Mouse (Mus musculus): ENCODE results near the gene B3gat3. TPM values are rescaled to one million over a fixed set of nuclear protein-coding genes. Genes with fewer than 3 reads are reported as not detected.

B3gat3 gene
- total RNA-seq (2023) = 60.9 TPM

DNA sequence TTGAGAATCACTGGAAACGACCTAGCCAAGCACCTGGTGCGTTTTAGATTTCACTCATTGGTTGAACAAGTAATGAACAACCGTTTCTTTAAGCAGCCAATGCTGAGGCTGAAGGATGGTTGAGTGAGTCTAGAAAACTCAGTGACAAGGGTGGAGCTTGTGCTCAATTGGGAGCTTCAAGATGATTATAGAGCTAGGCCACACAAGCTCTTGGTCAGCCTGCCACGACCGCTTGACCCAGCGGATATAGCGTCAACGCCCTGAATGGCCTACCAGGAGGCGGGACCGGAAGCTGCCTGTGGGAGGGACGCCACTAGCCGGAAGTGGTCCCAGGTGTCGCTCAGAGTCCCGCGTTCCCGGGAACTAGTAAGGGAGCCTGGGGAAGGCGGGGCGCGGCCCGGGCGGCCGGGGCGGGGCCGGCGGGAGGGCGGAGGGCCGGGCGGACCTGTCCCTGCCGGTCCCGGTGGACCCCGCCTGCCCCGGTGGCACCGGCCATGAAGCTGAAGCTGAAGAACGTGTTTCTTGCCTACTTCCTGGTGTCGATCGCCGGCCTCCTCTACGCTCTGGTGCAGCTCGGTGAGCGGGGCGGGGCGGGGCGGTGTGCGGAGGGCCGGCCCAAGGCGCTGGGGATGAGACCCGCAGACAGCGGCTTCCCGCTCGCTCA is at the start of gene B3gat3:
Gene B3gat3, plus strand, starts transcription at position 302 of the 664 bp plus-strand sequence.

DNA sequence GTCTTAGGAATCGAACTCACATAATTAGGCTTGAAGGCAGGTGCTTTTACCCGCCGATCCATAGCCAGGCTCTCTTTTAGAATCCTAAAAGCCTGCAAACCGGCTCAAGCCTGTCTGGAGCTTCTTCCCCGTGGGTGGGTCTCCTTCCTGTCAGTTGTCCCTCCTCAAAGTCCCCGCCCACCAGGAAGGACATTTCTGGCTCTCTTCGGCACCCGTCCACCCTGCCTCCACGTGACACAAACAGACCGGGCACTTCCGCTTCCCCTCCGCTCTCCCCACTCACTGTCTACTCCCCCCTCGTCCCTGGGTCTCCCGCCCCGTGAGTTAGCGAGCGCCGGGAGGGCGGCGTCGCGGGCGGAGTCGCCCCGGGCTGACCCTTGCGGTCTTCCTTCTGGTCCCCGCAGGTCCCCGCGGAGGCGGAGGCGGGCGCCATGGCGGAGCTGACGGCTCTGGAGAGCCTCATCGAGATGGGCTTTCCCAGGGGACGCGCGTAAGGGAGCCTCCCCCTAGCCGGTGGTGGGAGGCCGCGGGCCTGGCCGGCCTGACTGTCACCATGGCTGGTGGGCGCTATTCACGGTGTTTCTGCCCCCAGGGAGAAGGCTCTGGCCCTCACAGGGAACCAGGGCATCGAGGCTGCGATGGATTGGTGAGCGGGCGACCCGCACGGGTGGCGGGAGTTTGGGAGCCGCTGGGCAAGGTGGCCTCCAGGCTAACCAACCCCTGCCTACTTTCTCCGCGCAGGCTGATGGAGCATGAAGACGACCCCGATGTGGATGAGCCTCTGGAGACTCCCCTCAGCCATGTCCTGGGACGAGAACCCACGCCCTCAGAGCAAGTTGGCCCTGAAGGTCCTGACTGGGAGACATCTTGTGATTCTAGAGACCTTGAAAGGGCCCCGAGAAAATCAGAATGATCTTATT is 48.6 kb upstream of the B3gat3 start, which contains the start of gene Ubxn1:
Gene Ubxn1, plus strand, starts transcription at position 230 of the 920 bp plus-strand sequence.

DNA sequence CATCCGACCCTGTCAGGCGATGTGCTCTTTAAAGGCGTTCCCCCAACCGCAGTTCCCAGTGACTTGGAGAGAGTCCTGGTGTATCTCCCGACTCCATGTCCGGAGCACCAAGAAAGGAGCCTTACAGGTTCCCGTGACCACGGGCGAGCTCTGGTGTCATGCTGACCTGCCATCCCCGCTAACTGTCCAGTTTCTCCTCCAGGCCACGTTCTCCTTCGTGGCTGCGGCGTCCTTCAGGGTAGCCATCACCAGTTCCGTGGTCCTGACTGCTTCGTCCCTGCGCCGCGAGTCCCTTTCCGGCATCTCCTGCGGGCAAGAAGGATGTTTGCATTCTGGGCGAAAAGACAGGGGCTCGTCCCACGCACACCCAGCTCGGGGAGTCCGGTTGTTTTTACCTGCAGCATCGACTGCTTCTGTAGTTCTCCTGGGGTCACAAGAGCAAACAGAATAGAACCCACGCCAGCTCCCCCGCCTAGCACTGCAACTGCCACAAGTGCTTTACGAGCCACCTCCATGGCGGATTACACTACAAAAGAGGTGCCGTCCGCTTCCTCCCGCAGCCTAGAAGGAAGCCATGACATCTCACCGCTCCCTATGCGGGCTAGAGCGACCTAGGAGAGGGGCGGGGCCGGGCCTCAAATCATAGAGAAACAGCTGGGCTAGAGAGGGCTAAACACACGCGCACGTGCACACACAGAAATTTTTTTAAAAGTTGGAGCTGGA is 39.7 kb upstream of the B3gat3 start, which contains the start of gene Uqcc3:
Gene Uqcc3, minus strand, starts transcription at position 613 of the 723 bp plus-strand sequence.

DNA sequence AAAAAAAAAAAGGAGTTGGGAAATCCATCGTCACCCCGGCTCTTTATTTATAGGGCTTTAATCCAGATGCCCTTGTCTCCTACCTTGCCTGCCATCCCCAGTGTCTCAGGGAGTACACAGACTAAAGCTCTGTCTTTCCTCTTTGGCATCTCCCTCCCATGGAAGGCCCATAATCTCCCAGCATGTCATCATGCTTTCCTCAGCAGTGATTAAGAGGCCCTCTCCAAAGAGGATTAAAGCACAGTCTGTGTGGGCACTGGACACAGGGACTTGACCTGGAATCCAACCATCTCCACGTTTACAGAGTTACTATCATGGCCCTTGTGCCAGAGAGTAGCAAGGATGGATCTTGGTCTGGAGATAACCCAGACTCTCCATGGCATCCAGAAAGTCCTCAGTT is 36.6 kb upstream of the B3gat3 start, which contains the start of the genes Lbhd1 and Gm49403:
Gene Lbhd1, plus strand, starts transcription at position 117 of the 400 bp plus-strand sequence.
Gene Gm49403, plus strand, starts transcription at position 315 of the 400 bp plus-strand sequence.

DNA sequence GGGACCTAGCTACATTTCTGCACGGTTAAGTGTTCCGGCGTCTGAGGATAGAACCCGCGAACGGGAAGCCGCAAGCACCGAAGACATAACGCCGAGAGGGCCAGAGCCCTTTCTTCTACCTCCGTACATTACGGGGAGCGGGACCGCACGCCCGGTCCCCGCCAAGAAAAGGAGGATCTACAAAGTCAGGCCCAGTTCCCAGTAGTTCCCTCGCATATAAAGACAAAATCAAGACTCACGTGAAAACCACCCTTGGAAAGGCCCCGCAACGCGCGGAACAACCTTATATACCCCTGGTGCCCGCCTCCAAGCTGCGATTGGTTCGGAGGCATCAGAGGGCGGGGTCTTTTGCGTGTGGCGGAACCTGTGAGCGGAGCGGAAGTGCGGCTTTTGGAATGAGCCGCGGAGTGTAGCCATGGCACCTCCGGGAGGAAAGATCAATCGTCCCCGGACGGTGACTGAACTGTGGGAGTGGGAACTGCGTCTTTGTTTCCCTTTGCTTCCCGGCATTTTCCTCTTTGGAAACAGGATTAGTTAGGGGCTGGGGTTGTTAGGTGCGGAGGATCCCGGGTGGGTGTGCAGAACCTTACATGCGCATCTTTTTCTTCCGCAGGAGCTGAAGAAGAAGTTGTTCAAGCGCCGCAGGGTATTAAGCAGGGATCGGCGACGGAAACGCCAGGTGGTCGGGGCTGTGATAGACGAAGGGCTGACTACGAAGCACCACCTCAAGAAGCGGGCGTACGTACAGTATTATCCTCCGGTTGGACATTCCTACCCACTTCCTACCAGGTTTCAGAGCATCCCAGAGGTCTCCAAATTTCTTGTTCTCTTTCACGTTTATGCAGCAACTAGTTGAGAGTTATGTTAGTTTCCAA is 31.4 kb upstream of the B3gat3 start, which contains the start of the genes 1810009A15Rik and Gm49416:
Gene 1810009A15Rik, plus strand, starts transcription at position 343 of the 875 bp plus-strand sequence.
Gene Gm49416, plus strand, starts transcription at position 416 of the 875 bp plus-strand sequence.

DNA sequence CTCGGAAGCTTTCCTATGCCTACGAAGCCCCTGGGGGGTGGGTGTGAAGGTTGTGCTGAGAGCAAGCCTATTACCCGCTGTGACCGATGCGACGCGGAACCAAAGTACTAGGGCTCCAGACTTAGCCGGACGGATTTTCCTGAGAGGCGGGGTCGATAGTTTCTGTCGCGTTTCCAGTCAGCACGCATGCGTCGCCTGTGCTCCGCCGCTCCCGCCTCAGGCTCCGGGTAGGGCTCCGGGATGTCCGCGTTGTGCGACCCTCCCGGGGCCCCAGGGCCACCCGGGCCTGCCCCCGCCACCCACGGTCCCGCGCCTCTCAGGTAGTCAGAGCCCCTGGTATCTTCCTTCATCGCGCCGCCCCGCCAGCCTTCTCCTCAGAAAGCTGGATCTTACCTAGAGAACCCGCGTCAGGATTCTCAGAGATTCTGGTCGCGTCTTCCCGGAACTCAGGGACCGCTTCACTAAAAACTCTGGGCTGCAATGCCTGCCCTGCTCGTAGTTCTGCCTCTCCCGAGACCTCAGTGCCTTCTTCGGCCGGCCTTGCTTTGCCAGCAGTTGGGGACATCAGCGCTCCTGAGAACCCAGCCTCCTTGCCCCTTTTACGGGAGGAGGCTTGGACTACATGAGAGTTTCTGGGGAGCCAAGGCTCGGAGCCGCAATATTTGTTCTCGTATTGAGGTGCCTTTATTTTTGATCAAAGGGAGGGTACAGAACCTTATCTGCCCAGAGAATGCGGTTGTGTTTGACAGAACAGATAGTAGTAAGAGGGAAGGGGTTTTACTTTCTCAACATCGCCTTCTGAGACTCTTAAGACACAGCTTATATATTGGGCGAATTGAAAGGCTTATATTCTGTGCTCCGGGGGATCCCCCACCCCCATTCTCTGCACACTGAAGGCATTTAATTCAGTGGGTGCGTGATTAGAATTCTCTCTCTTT is 27.1 kb upstream of the B3gat3 start, which contains the start of gene Ints5:
Gene Ints5, plus strand, starts transcription at position 177 of the 938 bp plus-strand sequence.

DNA sequence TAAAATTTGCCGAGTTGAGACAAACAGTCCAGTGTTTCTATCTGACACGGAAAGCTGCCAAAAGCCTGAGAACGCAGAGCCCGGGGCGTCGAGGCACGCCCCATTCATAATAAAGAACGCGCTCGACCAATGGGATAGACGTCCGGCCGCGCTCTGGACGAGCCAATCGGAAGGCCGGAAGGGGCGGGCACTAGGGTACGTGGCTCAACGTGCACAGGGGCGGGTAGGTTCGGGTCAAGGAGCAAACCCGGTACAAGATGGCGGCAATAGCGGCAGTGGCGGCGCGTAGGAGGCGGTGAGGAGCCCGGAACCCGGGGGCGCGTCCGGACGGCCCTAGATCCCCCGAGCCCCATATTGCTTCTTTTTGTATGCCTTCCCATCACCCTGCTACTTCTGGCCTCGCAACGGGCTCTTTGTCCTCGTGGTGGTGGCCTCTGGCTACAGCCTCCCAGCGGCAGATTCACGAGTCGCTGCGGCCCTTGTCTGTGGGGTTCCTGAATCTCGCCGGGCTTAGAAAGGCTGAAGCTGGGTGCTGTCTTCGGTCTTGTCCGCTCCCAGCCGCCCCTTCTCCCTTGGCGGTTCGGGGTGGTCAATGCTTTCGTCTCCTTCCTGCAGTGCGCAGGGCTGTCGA is 22.2 kb upstream of the B3gat3 start, which contains the start of gene Ganab:
Gene Ganab, plus strand, starts transcription at position 207 of the 631 bp plus-strand sequence.

DNA sequence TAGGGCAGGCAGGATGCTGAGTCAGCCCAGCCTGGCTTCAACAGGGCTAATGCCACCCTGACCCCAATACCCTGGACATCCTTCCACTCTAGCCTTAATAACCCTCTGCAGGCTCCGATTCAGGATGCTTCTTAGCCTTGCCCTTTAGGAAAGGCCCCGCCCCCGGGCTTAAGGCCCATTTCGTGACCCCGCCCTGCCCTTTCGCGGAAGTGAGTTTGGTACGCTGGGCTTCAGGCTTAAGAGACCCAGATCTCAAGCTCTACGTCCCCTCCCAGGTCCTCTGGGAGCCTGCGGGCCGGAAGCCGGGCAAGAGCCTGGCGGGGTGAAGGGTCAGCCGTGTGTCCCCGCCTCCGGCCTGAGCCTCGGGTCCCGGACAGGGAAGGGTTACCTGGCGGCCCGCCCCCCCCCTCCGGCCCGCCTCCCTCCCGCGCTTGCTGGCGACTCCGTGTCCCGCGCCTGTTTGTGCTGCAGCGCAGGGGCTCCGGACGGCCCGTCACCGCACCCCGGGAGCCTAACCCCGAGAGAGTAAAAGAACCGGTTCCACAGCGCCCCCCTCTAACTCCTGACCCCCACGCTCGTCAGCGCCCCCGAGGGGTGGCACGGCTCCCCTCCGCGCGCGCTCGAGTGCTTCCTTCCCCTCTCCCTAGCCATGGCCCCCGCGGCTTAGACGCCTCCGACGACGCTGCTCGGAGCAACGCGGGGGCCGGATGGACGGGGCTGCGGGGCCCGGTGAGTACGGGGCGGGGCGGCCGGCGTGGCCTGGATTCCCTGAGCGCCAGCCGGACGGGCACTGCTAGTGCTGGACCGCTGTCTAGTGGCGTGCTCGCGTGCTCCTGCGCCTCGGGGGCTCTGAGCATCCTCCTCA is 9.3 kb downstream of the B3gat3 start, which contains the start of the genes Rom1 and Eml3:
Gene Rom1, minus strand, starts transcription at position 133 of the 865 bp plus-strand sequence.
Gene Eml3, plus strand, starts transcription at position 329 of the 865 bp plus-strand sequence.

DNA sequence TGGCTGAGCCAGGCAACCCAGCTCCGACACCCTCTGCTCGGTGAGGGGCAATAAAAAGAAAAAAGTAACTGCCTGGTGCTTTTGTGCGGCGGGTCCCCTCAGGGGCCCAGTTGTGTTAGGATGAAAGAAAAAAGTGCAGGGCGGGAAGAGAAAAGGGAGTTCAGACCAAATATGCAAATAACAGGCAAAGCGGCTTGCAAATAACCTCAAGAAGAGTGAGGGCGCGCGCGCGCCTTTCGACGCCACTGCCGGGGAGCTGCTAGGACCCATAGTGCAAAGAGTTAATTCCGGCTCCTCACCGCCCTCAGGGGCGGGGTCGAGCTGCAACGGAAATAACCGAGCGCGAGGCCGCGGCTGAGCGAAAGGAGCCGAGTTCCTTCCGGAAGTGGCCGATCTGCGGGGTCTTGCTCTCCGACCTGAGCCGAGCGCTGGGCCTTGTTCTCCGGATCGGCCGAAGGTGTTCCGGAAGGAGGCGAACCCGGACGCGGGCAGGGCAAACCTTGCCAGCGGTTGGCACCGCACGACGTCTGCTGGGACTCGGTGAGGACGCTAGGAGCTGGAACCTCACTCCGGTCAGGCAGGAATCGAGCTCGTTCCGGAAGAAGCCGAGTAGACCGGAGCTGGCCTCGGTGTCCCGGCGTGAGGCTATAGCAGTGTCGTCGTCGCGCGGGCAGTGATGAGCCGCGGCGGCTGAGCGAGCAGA is 21.5 kb downstream of the B3gat3 start, which contains the start of gene Mta2:
Gene Mta2, plus strand, starts transcription at position 361 of the 703 bp plus-strand sequence.

DNA sequence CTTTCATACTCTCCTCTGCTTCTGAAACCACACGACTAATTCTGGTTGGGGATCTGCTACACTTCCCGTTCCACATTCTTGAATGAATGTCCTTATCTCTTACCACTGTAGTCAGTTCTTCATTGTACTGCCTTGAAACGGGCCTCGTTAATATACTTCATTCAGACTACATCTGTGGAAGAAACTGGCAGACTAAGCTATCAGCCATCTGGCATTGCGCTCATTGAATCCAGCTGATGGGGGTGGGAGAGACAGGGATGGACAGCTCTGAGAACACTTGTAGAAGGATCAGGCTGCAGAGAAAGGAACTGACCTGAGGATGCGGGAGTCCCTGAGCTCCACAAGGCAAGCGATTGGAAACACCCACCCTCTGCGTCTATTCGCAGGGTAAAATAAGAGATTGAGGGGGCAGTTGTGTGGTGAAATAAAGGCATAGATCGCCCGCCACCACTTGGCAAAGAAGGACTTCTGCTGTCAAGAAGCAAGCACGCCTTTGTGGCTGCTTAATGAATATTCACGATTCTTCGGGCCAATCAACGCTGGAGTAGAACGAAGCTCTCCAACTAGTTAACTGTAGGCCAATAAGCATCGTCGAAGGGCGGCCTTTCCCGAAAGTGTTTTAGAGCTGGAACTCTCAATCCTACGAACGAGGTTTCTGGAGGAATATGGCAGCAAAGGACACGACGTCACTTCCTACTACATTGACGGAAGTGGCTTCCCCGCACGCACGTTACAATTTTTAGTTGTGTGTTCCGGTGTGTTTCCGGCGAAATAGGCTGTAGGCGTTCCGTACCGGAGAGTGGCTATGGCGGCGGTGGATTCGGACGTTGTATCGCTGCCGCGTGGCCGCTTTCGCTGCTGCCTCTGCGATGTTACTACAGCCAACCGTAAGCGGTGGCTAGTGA is 33.2 kb downstream of the B3gat3 start, which contains the start of gene Tut1:
Gene Tut1, plus strand, starts transcription at position 713 of the 905 bp plus-strand sequence.

DNA sequence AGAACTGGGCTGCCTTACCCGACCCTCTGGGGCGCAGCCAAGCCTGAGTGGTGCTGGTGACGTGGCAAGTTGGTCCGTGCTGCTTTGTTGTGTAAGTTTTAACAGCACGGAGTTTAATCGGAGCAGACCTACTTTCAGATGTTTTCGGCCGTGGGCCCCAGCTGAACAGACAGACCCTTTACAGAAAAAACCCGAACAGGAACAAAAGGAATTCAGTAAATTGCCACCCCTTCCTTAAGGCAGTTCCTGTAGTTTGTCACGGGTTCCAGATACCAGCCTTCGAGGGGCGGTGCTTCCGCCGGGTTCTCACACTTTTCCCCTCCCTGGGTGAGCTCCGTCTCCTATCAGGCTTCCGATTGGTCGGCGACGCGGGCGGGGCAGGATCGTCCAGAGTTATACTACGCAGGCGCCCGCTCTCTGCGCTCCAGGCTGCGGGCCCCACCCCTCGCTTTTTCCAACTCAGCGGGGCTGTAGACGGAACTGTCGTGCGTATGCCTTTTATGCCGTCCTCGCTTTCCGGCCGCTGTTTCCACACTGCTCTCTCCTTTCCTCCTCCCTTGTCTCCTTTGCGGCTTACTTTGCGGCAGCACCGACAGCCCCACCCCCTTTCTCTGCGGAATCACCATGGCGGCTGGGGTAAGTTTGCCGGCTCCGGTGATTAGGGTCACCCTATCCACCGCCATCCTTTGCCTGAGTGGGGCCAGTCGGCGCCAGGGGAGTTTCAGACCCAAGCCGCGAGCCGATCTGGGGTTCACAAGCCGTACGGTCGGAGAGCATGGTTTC is 46.6 kb downstream of the B3gat3 start, which contains the start of gene Eef1g:
Gene Eef1g, plus strand, starts transcription at position 452 of the 783 bp plus-strand sequence.

Data from CD8-positive naive resting alpha-beta T cell, adult 57 days (primary cell).